Mouse (Mus musculus) cerebellum, adult (tissue): ENCODE measurements around the gene Flnb.
A peak's percentile ranks its signal among the peaks of the same experiment; 100 is the strongest.

Experiments
- ATAC-seq: cut with Nextera tagmentation; 2 replicates; pipeline ENCODE4 v1.9.2; 2017; ENCODE audit warnings: mild to moderate bottlenecking, moderate library complexity, mixed read lengths; ENCODE audit not compliant: insufficient number of reproducible peaks, low FRiP score, low TSS enrichment

The Flnb gene

GRCm38 (mm10) chr14:7934166-7934565 lies 116.4 kb downstream of the Flnb start:
- no peak for ATAC-seq

DNA sequence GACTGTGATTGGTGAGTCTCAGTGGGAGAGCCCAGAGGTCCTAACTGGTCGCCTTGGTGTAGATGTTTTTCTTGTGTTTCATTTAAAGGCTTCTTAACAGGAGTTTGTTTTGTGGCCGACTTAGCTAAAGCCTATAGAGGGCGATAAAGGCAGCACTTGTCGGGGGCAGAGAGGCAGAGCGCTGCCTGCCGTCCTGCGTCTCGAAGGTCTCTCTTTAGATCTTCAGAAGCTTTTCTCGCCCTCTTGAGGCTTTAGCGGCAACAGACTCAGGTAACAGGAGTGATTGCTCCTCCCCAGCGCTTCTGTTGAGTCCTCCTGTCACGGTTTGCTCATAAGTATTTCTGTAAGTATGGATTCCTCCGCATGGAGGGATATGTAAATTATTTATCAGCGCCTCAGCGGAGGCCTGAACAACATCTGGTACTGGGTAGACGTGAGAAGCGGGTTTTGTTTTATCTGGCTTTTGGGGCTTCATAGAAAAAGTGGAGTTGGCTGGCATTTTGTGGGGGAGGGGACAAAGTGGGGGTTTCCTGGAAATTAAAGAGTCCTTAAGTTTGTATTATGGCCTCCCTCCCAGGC lies 119.4 kb downstream of the Flnb start:
- ATAC-seq = 0 out of 2 replicates have a peak, but pooled peaks have one; percentile 26

- ATAC-seq = no peak
These were observed 121.3 kb downstream of the Flnb start for GRCm38 (mm10) chr14:7938809-7939784.

DNA sequence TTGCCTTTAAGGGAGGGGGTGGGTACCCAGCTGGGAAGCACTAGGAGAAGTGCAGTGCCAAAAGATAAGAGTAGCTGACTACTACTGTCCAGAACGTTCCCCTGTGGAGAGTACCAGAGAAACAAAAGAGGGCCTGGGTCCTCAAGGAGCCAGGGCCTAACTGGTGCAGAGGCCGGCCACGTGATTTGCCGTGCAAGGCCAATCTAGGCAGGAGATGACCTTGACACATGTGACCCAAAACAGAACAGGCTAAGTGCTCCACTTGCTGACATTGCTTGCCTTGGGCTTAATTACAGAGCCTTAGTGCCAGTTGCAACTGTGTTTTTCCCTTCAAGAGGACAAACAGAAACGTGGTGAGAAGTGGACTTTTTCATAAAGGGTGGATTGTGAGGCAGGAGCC lies 123.7 kb downstream of the Flnb start:
- no peak for ATAC-seq

- ATAC-seq = peak; percentile 26; the same call in 1 of the 2 replicates
These were observed 125.5 kb downstream of the Flnb start for GRCm38 (mm10) chr14:7943101-7943800.

- no peak for ATAC-seq
These were observed 126.0 kb downstream of the Flnb start for GRCm38 (mm10) chr14:7943801-7944135.

GRCm38 (mm10) chr14:7944349-7945039 lies 126.7 kb downstream of the Flnb start:
- no peak for ATAC-seq

DNA sequence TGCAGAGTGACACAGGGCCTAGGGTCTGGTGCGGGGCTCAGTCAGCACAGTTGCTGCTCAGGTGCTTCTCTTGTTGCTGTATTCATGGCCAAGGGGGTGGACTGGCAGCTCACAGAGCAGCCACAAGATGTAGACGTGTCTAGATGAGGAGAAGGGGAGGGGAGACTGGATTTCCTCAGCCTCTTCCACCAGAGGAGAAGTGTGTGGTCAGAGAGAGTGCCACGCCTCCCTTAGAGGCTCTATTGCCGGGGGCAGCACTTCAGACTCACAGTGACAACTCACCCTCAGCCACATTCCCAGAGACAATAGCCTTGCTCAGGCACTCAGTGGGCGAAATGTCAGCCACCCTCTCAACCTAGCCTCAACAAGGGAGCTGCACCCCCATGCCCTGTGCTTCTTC lies 127.5 kb downstream of the Flnb start:
- ATAC-seq = no peak

DNA sequence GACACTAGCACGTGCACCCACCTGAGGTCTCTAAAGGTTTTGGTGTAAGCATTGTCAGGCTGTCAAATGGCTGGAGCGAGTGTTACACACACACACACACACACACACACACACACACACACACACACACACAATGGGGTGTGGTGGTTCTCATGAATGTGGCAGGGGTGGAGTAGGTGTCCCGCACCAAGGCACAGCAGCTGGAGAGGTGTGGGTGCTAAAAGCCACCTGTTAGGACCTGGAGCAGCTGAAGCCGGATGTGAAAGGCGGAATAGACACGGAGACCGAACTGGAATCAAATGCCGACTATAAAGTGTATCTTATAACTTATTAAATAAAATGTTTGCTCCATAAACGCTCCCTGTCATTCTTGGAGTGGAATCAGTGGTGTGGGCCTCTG lies 133.5 kb downstream of the Flnb start:
- no peak for ATAC-seq

- ATAC-seq = no peak
These were observed 135.0 kb downstream of the Flnb start for GRCm38 (mm10) chr14:7952610-7953254.

DNA sequence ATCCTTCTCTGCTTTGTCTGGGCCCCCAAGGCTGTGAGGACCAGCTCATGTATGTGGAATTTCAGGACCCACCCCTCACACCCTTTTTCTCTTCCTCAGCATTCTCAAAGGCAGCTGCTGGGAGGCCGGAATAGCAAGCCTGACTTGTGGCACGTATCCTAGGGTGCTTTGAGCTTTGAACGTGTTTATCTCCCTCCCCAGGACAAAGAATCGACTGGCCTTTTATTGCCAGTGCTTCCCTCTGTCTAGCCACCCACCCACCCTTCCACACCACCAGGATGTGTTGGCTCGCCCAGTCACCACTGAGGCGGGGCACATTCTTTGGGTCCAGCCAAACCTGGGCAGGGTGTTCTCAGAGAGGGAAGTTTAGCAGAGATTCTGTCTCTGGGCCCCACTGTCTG lies 136.3 kb downstream of the Flnb start:
- no peak for ATAC-seq

GRCm38 (mm10) chr14:7956427-7956826 lies 138.7 kb downstream of the Flnb start:
- no peak for ATAC-seq

DNA sequence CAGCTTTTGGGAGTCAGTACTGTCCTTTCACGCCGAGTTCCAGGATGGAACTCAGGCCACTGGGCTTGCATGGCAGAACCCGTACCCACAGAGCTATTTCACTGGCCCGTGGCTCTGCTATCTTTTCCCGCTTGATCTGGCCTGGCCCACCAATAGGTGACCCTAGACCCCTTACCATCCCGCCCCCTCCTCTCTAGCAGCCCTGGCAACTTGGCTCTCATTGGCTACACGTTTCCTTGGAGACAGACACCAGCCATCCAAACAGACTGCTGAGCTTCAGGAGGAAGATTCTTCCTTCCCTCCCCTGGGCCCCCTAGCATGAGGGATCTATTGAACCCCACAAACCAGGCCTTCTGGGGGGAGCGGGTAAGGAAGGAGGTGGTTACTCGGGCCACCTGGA lies 139.3 kb downstream of the Flnb start, which contains the start of gene Gm45521:
Gene Gm45521, plus strand, starts transcription at position 240 of the 400 bp plus-strand sequence.
- no peak for ATAC-seq

GRCm38 (mm10) chr14:7960616-7961015 lies 142.9 kb downstream of the Flnb start:
- peak; percentile 57 for ATAC-seq

GRCm38 (mm10) chr14:7961714-7962113 lies 144.0 kb downstream of the Flnb start:
- no peak for ATAC-seq

- ATAC-seq = no peak
These were observed 144.9 kb downstream of the Flnb start for GRCm38 (mm10) chr14:7962626-7963025.

GRCm38 (mm10) chr14:7963160-7963559 lies 145.4 kb downstream of the Flnb start:
- no peak for ATAC-seq

DNA sequence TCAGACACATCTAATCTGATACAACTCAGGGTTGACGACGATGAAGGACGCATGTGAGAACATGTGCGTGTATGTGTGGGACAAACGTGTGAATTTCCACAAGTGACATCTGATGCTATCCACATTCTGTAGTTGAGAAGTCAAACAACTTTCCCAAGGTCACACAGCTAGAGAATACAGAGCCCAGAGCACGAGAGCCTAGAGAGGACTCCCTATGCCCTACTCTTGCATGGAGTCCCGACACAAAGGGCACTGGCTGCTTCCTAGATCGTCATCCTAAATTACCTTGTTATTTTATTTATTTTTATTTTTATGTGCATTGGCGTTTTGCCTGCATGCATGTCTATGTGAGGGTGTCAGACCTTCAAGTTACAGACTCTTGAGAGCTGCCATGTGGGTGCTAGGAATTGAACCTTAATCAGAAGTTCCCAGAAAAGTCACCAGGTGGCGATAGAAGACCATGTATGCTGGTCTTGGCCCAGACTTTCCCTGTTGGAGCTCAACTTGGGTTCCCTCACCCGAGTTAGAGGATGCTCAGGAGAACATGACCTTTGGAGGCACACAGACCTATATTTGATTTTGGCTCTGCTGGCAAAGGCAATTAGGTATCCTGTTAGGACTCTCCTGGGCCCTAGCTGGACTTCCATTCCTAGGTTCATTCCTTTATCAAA lies 146.6 kb downstream of the Flnb start:
- ATAC-seq = peak; percentile 55

DNA sequence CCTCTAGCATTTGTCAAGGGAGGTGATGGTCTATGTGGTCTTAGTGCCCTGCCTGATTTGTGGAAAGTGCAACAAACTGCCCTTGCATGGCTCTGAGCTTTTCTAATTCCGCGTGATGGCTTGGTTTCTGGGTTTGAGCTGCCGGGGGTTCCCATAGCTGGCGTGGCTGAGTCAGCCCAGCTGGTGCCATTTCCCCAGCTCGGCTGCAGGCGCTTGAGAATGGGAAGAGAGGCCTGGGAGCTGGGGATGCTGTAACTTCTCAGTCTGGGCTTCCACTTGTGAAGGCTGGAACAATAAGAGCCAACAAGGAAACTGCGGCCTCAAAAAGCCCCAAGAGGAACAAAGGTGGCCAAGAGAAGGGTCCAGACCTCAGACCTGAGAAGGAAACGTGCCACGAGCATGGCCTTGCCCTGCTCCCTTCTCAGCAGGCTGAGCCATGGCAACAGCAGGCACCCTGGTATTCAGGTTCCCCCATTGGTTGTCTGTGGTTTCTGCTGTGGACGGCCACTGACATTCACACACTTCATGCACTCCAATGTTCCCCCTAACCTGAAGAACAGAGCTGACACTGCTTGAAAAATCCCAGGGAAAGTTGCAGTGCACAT lies 154.2 kb downstream of the Flnb start:
- no peak for ATAC-seq
